Mouse (Mus musculus) embryonic facial prominence, embryonic 10.5 days (tissue): ENCODE results near the gene Cd302. TPM values are rescaled to one million over a fixed set of nuclear protein-coding genes. Genes with fewer than 3 reads are reported as not detected.
A peak's percentile ranks its signal among the peaks of the same experiment; 100 is the strongest.

Source experiments
- DNase-seq: peaks from one replicate; pipeline ENCODE4 v3.0.0-alpha.2; 2017; ENCODE audit warnings: low spot score
- H3K27ac ChIP-seq: fragments of 300-500 bp; sonication (generic); replicated peaks from 2 replicates; pipeline ENCODE4 v1.5.1; 2016; ENCODE audit warnings: mild to moderate bottlenecking
- H3K27me3 ChIP-seq: fragments of 300-500 bp; sonication (generic); replicated peaks from 2 replicates; pipeline ENCODE4 v1.6.1; 2016; ENCODE audit warnings: low read depth, mild to moderate bottlenecking; ENCODE audit not compliant: poor library complexity, severe bottlenecking
- H3K36me3 ChIP-seq: fragments of 300-500 bp; sonication (generic); replicated peaks from 2 replicates; pipeline ENCODE4 v1.6.1; 2016; ENCODE audit warnings: mild to moderate bottlenecking, moderate library complexity
- H3K4me1 ChIP-seq: fragments of 300-500 bp; sonication (generic); 2 replicates; pipeline ENCODE4 v1.6.1; 2016
- H3K4me3 ChIP-seq: fragments of 300-500 bp; sonication (generic); 2 replicates; pipeline ENCODE4 v1.5.1; 2016; ENCODE audit warnings: mild to moderate bottlenecking, moderate library complexity
- H3K9me3 ChIP-seq: fragments of 300-500 bp; sonication (generic); 2 replicates; pipeline ENCODE4 v1.6.1; 2016; ENCODE audit warnings: mild to moderate bottlenecking
- WGBS: fragments of 180-500 bp; shearing (Covaris S2); methylation state at CpG from one replicate; pipeline ENCODE4 v1.1.7; 2016; 5-methylcytosine and 5-hydroxymethylcytosine counted together
- polyA plus RNA-seq: library from polyadenylated mRNA; unstranded; fragments of >200 nt; fragmentation: Nextera tagmentation; extraction: Ambion mirVana; gene quantifications from 2 replicates; pipeline ENCODE4 v1.2.1, GENCODE M21; 2016

The Cd302 gene
- polyA plus RNA-seq, result 18.2 and 20.8 TPM in 2 replicates

- peaks cover 23% of the 10 kb centered on the region for H3K27me3 ChIP-seq
- H3K9me3 ChIP-seq, result no peaks in the 10 kb centered on the region
- H3K27ac ChIP-seq, result peak within 1 kb of the TSS; percentile 81
- peak within 1 kb of the TSS; percentile 63 for H3K4me3 ChIP-seq
- WGBS, result 64% methylated on average over 4 of the region's 4 CpGs
- peaks cover 16% of the 10 kb centered on the region for H3K4me1 ChIP-seq
- no peaks in the 10 kb centered on the region for H3K36me3 ChIP-seq
- DNase-seq, result no peak
These were observed at the start of gene Cd302 for GRCm38 (mm10) chr2:60284467-60284821. TSS of gene Cd302 (minus strand) at chr2:60284488.

- H3K4me3 ChIP-seq, result no peak overlapping the region
- H3K27ac ChIP-seq, result no peak overlapping the region
- H3K36me3 ChIP-seq, result no peaks in the 10 kb centered on the region
- DNase-seq, result no peak
- no peaks in the 10 kb centered on the region for H3K27me3 ChIP-seq
- H3K9me3 ChIP-seq, result no peaks in the 10 kb centered on the region
- H3K4me1 ChIP-seq, result no peaks in the 10 kb centered on the region
- WGBS, result 94% methylated on average over 10 of the region's 10 CpGs
These were observed 44.4 kb upstream of the Cd302 start for GRCm38 (mm10) chr2:60328641-60329040.

- no peaks in the 10 kb centered on the region for H3K36me3 ChIP-seq
- no peak overlapping the region for H3K27ac ChIP-seq
- H3K9me3 ChIP-seq, result no peaks in the 10 kb centered on the region
- no peak for DNase-seq
- no peaks in the 10 kb centered on the region for H3K4me1 ChIP-seq
- H3K27me3 ChIP-seq, result no peaks in the 10 kb centered on the region
- no peak overlapping the region for H3K4me3 ChIP-seq
- 89% methylated on average over 11 of the region's 11 CpGs for WGBS
These were observed 43.3 kb upstream of the Cd302 start for GRCm38 (mm10) chr2:60327581-60327980.

- no peak overlapping the region for H3K27ac ChIP-seq
- no peak for DNase-seq
- H3K27me3 ChIP-seq, result no peaks in the 10 kb centered on the region
- no peak overlapping the region for H3K4me3 ChIP-seq
- H3K36me3 ChIP-seq, result no peaks in the 10 kb centered on the region
- H3K9me3 ChIP-seq, result no peaks in the 10 kb centered on the region
- H3K4me1 ChIP-seq, result no peaks in the 10 kb centered on the region
- WGBS, result 90% methylated on average over 7 of the region's 7 CpGs
These were observed 42.7 kb upstream of the Cd302 start for GRCm38 (mm10) chr2:60326948-60327347.

GRCm38 (mm10) chr2:60323411-60323810 lies 39.1 kb upstream of the Cd302 start:
- no peaks in the 10 kb centered on the region for H3K9me3 ChIP-seq
- H3K27ac ChIP-seq, result no peak overlapping the region
- H3K27me3 ChIP-seq, result no peaks in the 10 kb centered on the region
- no peaks in the 10 kb centered on the region for H3K4me1 ChIP-seq
- no peak overlapping the region for H3K4me3 ChIP-seq
- no peak for DNase-seq
- peaks cover 7% of the 10 kb centered on the region; the same call in 1 of the 2 replicates for H3K36me3 ChIP-seq
- WGBS, result 82% methylated on average over 5 of the region's 5 CpGs

GRCm38 (mm10) chr2:60322031-60322726 lies 37.9 kb upstream of the Cd302 start:
- Histone ChIP-seq H3K36me3 (peaks cover 18% of the 10 kb centered on the region), H3K4me3 (no peak overlapping the region), H3K27ac (no peak overlapping the region), H3K9me3 (no peaks in the 10 kb centered on the region), H3K4me1 (0 out of 2 replicates have a peak, but pooled peaks cover 2% of the 10 kb centered on the region), H3K27me3 (no peaks in the 10 kb centered on the region)
- no peak for DNase-seq
- 62% methylated on average over 6 of the region's 6 CpGs for WGBS

GRCm38 (mm10) chr2:60303796-60304195 lies 19.5 kb upstream of the Cd302 start:
- no peaks in the 10 kb centered on the region for H3K4me1 ChIP-seq
- 88% methylated on average over 4 of the region's 4 CpGs for WGBS
- no peak overlapping the region for H3K4me3 ChIP-seq
- DNase-seq, result no peak
- H3K36me3 ChIP-seq, result peaks cover 8% of the 10 kb centered on the region
- no peaks in the 10 kb centered on the region for H3K9me3 ChIP-seq
- no peak overlapping the region for H3K27ac ChIP-seq
- no peaks in the 10 kb centered on the region for H3K27me3 ChIP-seq

- Histone ChIP-seq H3K4me1 (no peaks in the 10 kb centered on the region), H3K27me3 (no peaks in the 10 kb centered on the region), H3K27ac (no peak overlapping the region), H3K4me3 (no peak overlapping the region), H3K36me3 (peaks cover 9% of the 10 kb centered on the region), H3K9me3 (no peaks in the 10 kb centered on the region)
- 92% methylated on average over 2 of the region's 2 CpGs for WGBS
- no peak for DNase-seq
These were observed 15.0 kb upstream of the Cd302 start for GRCm38 (mm10) chr2:60299323-60299722.

- Histone ChIP-seq H3K4me3 (no peak overlapping the region), H3K36me3 (peaks cover 9% of the 10 kb centered on the region), H3K4me1 (no peaks in the 10 kb centered on the region), H3K9me3 (no peaks in the 10 kb centered on the region), H3K27ac (no peak overlapping the region), H3K27me3 (no peaks in the 10 kb centered on the region)
- DNase-seq, result no peak
- 76% methylated on average over 3 of the region's 3 CpGs for WGBS
These were observed 14.0 kb upstream of the Cd302 start for GRCm38 (mm10) chr2:60298266-60298665.

GRCm38 (mm10) chr2:60291381-60291780 lies 7.1 kb upstream of the Cd302 start:
- H3K9me3 ChIP-seq, result no peaks in the 10 kb centered on the region
- 80% methylated on average over 4 of the region's 4 CpGs for WGBS
- H3K36me3 ChIP-seq, result no peaks in the 10 kb centered on the region
- H3K27ac ChIP-seq, result no peak overlapping the region
- no peaks in the 10 kb centered on the region for H3K27me3 ChIP-seq
- no peak for DNase-seq
- no peaks in the 10 kb centered on the region for H3K4me1 ChIP-seq
- no peak overlapping the region for H3K4me3 ChIP-seq

GRCm38 (mm10) chr2:60289451-60289850 lies 5.2 kb upstream of the Cd302 start:
- H3K27me3 ChIP-seq, result peaks cover 12% of the 10 kb centered on the region
- no peaks in the 10 kb centered on the region; the same call in 1 of the 2 replicates for H3K4me1 ChIP-seq
- no peak overlapping the region for H3K27ac ChIP-seq
- no peaks in the 10 kb centered on the region for H3K9me3 ChIP-seq
- no peak for DNase-seq
- WGBS, result 88% methylated on average over 1 of the region's 1 CpGs
- no peak overlapping the region for H3K4me3 ChIP-seq
- H3K36me3 ChIP-seq, result no peaks in the 10 kb centered on the region

GRCm38 (mm10) chr2:60288606-60289005 lies 4.3 kb upstream of the Cd302 start:
- Histone ChIP-seq H3K9me3 (no peaks in the 10 kb centered on the region), H3K4me1 (peaks cover 5% of the 10 kb centered on the region), H3K36me3 (no peaks in the 10 kb centered on the region), H3K27me3 (peaks cover 14% of the 10 kb centered on the region), H3K27ac (no peak overlapping the region), H3K4me3 (no peak overlapping the region)
- no peak for DNase-seq
- 86% methylated on average over 4 of the region's 4 CpGs for WGBS

GRCm38 (mm10) chr2:60285107-60285617 lies 874 bp upstream of the Cd302 start:
- H3K9me3 ChIP-seq, result no peaks in the 10 kb centered on the region
- DNase-seq, result no peak
- H3K4me1 ChIP-seq, result peaks cover 16% of the 10 kb centered on the region
- H3K27ac ChIP-seq, result no peak overlapping the region
- 92% methylated on average over 8 of the region's 8 CpGs for WGBS
- no peak overlapping the region for H3K4me3 ChIP-seq
- no peaks in the 10 kb centered on the region for H3K36me3 ChIP-seq
- peaks cover 23% of the 10 kb centered on the region for H3K27me3 ChIP-seq
